Mouse (Mus musculus): ENCODE measurements at regions not wholly inside any gene's neighbourhood (a gene's known extent, or its start where the extent isn't known, plus 50 kb on each side); places are given as distances from the start of the nearest gene placed in this dataset.

DNA sequence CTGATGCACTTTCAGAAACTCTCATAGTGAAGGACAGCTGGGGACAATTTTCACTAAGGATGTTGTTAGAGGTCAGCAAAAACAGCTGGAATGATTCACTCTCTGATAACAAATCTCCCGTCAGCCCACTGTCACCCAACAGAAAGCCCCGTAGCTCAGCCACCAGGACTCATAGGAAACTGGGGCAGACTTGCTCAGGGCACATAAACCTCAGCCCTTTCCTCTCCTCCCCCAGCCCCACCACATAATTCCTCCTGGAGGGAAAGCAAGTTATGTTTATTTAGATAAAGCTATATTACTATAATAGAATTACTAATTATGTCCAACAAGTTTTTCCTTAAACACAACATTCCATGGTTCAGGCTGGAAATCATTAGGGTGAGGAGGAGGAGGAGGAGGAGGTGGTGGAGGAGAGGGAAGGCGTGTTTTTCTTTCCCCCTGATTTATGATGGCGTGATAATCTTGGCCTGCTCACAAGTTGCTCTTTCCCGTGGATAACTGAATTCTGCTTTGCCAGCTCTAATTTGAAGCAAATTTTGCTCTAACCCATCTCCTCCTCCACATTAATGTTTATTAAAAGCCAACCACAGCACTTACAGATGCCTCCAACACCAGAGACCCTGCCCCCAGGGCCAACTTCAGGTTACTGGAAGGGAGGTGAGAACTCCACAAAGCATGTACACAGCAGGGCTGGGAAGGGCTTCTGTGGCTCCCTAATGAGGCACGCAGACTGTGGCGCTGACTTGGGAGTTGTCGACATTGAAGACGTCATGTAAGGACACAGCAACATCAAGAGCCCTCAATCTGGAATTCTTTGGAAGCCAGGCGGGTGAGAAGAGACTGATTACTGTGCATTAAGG, 475.8 kb downstream of the Dhx35 start:
- Histone ChIP-seq H3K4me1 (replicated peaks; ENCODE audit: control insufficient read depth, insufficient read depth, low read length) (no peaks in the 10 kb centered on the region), H3K9ac (ENCODE audit: low read depth, low read length) (no peak overlapping the region), H3K4me3 (ENCODE audit: low read depth, low read length) (no peak overlapping the region), H3K27ac (ENCODE audit: low read depth, low read length) (no peak overlapping the region), H3K4me2 (no peak overlapping the region), H3K27me3 (replicated peaks; ENCODE audit: control insufficient read depth, insufficient read depth, low read length) (no peaks in the 10 kb centered on the region), H3K36me3 (ENCODE audit: control insufficient read depth, insufficient read depth, low read length) (no peaks in the 10 kb centered on the region), H3K9me3 (ENCODE audit: control insufficient read depth, low read length) (no peaks in the 10 kb centered on the region)
- no peak for ATAC-seq (replicated peaks; ENCODE audit: low FRiP score)
- DNase-seq (ENCODE audit: low spot score): no peak
- WGBS: 58% methylated on average over 10 of the region's 10 CpGs

DNA sequence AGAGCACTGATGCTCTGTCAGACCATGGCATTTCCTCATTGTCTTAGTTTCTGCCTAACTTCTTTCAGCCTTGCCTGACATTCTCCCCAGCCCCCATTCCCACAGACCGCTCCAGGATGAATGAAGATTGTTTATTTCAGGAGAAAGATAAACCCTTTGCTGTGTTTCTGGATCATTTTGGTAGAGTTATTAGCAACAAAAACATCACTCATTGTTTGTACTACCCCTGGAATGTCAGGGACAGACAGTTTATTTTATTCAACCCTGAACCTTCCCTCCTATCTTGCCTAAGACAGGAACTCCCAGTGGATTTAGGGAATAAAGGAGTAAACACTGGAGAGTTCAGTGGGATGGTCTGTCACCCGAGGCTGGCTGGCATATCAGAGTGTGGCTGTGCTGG, 484.3 kb downstream of the Dhx35 start:
- H3K9ac ChIP-seq (ENCODE audit: low read depth, low read length): no peak overlapping the region
- H3K4me1 ChIP-seq (replicated peaks; ENCODE audit: control insufficient read depth, insufficient read depth, low read length): no peaks in the 10 kb centered on the region
- no peaks in the 10 kb centered on the region for H3K9me3 ChIP-seq (ENCODE audit: control insufficient read depth, low read length)
- H3K27ac ChIP-seq (ENCODE audit: low read depth, low read length): no peak overlapping the region
- no peaks in the 10 kb centered on the region for H3K27me3 ChIP-seq (replicated peaks; ENCODE audit: control insufficient read depth, insufficient read depth, low read length)
- H3K4me2 ChIP-seq: no peak overlapping the region
- no peak overlapping the region for H3K4me3 ChIP-seq (ENCODE audit: low read depth, low read length)
- H3K36me3 ChIP-seq (ENCODE audit: control insufficient read depth, insufficient read depth, low read length): no peaks in the 10 kb centered on the region
- DNase-seq (ENCODE audit: low spot score) (no peak), ATAC-seq (replicated peaks; ENCODE audit: low FRiP score) (no peak)
- WGBS: 25% methylated on average over 2 of the region's 2 CpGs

DNA sequence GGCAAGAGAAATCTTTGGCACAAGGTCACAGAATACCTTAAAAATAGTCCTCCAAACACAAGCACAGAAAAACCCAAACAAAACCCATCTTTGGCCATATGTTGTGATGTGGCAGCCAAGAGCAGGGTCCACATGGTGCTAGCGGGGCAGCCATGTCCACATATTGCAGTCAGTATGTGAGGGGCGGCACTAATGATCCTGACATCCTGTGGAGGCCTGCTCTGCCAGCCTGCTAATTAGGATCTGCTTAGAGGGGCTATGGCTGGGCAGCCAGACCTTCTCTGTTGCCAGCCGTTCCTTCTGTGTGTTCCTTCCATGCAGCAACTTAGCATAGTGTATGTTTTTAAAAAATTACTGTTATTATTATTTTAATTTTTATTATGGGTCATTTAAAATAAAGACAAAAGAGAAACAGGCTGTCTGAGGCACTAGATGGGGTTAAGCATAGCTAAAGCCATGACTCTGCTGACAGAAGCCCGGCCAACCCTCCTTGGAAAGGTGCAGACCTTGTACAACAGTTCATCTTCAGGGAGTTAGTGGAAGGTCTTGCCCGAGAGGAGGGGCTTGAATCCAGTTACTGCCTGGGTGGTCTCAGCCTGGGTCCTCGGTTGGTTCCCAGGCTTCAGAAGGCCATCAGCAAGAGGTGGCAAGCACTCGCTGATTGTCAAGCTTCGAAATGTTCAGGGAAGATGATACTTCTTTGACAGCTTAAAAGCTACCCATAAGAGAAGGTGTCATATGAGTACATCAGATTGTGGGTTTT, 487.1 kb downstream of the Dhx35 start:
- WGBS: 83% methylated on average over 8 of the region's 8 CpGs
- Histone ChIP-seq H3K27ac (ENCODE audit: low read depth, low read length) (no peak overlapping the region), H3K9me3 (ENCODE audit: control insufficient read depth, low read length) (no peaks in the 10 kb centered on the region), H3K9ac (ENCODE audit: low read depth, low read length) (no peak overlapping the region), H3K4me1 (replicated peaks; ENCODE audit: control insufficient read depth, insufficient read depth, low read length) (no peaks in the 10 kb centered on the region), H3K4me3 (ENCODE audit: low read depth, low read length) (no peak overlapping the region), H3K27me3 (replicated peaks; ENCODE audit: control insufficient read depth, insufficient read depth, low read length) (no peaks in the 10 kb centered on the region), H3K36me3 (ENCODE audit: control insufficient read depth, insufficient read depth, low read length) (no peaks in the 10 kb centered on the region), H3K4me2 (no peak overlapping the region)
- DNase-seq (ENCODE audit: low spot score): no peak
- no peak for ATAC-seq (replicated peaks; ENCODE audit: low FRiP score)

DNA sequence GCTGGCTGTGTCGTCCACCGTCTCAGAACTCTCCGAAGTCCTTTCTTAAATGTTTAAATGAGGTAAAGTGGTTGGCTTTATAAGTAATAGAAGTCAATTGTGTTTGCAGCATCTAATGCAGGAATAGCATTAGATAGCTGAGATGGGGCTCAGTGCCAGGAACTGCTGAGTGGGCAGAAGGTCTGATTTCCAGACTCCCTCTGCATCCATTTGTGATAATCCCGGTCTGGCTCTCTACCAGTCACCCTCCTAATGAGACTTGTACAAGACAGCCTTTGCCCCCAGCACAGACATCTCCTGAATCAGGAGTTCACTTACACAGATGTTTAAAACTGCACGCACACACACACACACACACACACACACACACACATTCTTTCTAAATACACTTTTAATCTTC, 489.5 kb downstream of the Dhx35 start:
- Histone ChIP-seq H3K4me3 (ENCODE audit: low read depth, low read length) (no peak overlapping the region), H3K4me2 (no peak overlapping the region), H3K9me3 (ENCODE audit: control insufficient read depth, low read length) (no peaks in the 10 kb centered on the region), H3K9ac (ENCODE audit: low read depth, low read length) (no peak overlapping the region), H3K27ac (ENCODE audit: low read depth, low read length) (no peak overlapping the region), H3K27me3 (replicated peaks; ENCODE audit: control insufficient read depth, insufficient read depth, low read length) (no peaks in the 10 kb centered on the region), H3K4me1 (replicated peaks; ENCODE audit: control insufficient read depth, insufficient read depth, low read length) (no peaks in the 10 kb centered on the region), H3K36me3 (ENCODE audit: control insufficient read depth, insufficient read depth, low read length) (no peaks in the 10 kb centered on the region)
- DNase-seq (ENCODE audit: low spot score) (no peak), ATAC-seq (replicated peaks; ENCODE audit: low FRiP score) (no peak)
- 69% methylated on average over 5 of the region's 5 CpGs for WGBS

DNA sequence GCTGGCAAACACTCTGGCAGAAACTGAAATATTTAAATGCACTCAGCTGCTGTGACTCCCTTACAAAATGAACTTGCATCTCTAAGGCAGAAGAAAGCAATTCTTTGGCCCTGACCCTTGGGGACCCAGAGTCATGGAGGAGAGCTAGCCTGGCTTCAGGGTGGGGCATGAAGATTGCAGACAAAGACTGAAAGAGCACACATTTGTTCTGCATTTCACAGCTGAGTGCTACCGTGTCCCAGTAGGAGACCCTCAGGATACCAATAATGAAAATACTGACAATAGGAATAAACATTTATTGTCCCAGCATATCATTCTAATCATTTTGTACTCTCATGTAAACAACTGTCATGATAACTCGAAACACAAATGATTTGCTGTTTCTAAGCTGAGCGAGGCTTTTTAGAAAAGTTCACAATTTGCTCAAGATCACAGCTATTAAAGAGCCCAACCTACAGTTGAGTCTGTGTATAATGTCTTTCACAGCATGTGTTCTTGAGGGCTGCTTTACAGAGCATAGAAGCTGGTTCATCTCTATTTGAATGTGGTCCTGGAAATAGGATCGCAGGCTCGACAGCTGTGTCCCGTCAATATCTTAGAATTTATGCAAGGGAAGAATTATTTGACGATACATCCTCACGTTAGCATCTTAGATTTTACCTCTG, 490.1 kb downstream of the Dhx35 start:
- DNase-seq (ENCODE audit: low spot score): no peak
- H3K36me3 ChIP-seq (ENCODE audit: control insufficient read depth, insufficient read depth, low read length): no peaks in the 10 kb centered on the region
- no peak overlapping the region for H3K4me2 ChIP-seq
- no peak overlapping the region for H3K9ac ChIP-seq (ENCODE audit: low read depth, low read length)
- H3K9me3 ChIP-seq (ENCODE audit: control insufficient read depth, low read length): no peaks in the 10 kb centered on the region
- H3K27me3 ChIP-seq (replicated peaks; ENCODE audit: control insufficient read depth, insufficient read depth, low read length): no peaks in the 10 kb centered on the region
- WGBS: 81% methylated on average over 8 of the region's 8 CpGs
- no peak overlapping the region for H3K27ac ChIP-seq (ENCODE audit: low read depth, low read length)
- no peak for ATAC-seq (replicated peaks; ENCODE audit: low FRiP score)
- H3K4me3 ChIP-seq (ENCODE audit: low read depth, low read length): no peak overlapping the region
- no peaks in the 10 kb centered on the region for H3K4me1 ChIP-seq (replicated peaks; ENCODE audit: control insufficient read depth, insufficient read depth, low read length)

DNA sequence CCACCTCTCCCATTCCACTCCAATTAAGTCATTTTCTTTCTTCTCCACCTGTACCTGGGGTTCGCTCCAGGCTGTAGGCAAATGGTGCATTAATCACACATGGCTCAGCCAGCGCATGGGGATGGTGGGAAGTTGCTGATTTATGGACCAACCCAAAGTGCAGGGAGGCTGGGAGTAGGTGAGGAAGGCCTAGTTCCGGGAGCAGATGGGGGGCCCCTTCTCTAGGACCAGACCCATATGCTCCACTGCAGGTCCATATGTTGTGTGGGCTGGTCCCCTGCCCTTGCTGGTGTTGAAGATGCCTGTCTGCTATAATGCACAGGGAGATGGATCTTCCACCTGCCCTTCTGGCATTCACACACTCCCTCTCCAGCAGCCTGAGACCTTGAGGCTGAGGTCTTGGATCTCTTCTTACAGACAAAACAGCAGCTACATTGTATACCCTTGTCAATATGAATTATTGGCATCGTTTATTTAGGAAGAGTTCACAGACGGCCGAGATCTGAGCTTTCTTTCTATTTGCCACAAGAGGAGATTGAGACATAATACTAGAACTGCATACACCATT, 493.5 kb downstream of the Dhx35 start:
- H3K27me3 ChIP-seq (replicated peaks; ENCODE audit: control insufficient read depth, insufficient read depth, low read length): no peaks in the 10 kb centered on the region
- DNase-seq (ENCODE audit: low spot score) (no peak), ATAC-seq (replicated peaks; ENCODE audit: low FRiP score) (no peak)
- H3K27ac ChIP-seq (ENCODE audit: low read depth, low read length): no peak overlapping the region
- H3K4me3 ChIP-seq (ENCODE audit: low read depth, low read length): no peak overlapping the region
- H3K36me3 ChIP-seq (ENCODE audit: control insufficient read depth, insufficient read depth, low read length): no peaks in the 10 kb centered on the region
- no peaks in the 10 kb centered on the region for H3K4me1 ChIP-seq (replicated peaks; ENCODE audit: control insufficient read depth, insufficient read depth, low read length)
- no peak overlapping the region for H3K9ac ChIP-seq (ENCODE audit: low read depth, low read length)
- WGBS: 71% methylated on average over 6 of the region's 6 CpGs
- H3K4me2 ChIP-seq: no peak overlapping the region
- H3K9me3 ChIP-seq (ENCODE audit: control insufficient read depth, low read length): no peaks in the 10 kb centered on the region

DNA sequence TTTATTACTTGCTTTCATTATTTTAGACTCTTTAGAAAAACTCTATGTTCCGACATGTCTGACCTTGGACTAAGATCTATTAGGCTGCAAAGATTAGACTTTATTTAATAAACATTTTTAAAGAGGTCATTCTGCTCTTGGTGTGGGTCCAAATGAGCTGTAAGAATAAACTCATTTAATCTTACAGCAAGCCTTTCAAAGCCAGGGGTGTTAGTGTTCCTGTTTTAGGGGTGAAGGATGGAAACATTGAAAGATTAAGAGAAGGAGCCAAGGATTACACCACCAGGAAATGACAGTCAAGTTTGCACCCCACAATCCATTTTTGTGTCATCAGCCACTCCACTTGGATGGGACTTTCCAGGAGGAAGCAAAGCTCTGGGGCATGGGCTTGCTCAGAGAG, 495.5 kb downstream of the Dhx35 start:
- no peaks in the 10 kb centered on the region for H3K9me3 ChIP-seq (ENCODE audit: control insufficient read depth, low read length)
- WGBS: 59% methylated on average over 1 of the region's 1 CpGs

DNA sequence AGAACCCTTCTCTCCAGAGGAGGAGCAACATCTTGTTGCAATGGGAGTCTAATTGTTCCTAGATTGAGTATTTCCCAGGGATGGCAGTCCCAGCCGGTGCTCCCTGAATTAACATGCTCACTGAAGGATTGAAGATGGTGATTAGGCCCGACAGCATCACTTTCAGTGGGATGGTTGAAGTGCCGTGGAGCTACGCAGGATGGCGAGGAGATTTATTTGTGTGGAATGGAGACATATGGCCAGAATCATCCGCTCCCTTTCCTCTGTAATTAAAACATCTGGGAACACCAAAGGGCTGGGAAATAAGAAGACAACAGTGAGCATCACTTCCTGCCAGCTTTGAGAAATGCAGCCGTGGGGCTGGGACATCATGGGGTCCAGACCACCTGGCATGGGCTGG, 512.4 kb downstream of the Dhx35 start:
- Histone ChIP-seq H3K27me3 (replicated peaks; ENCODE audit: control insufficient read depth, insufficient read depth, low read length) (no peaks in the 10 kb centered on the region), H3K4me1 (replicated peaks; ENCODE audit: control insufficient read depth, insufficient read depth, low read length) (no peaks in the 10 kb centered on the region), H3K9ac (ENCODE audit: low read depth, low read length) (no peak overlapping the region), H3K36me3 (ENCODE audit: control insufficient read depth, insufficient read depth, low read length) (no peaks in the 10 kb centered on the region), H3K9me3 (ENCODE audit: control insufficient read depth, low read length) (no peaks in the 10 kb centered on the region), H3K4me3 (ENCODE audit: low read depth, low read length) (no peak overlapping the region), H3K4me2 (no peak overlapping the region), H3K27ac (ENCODE audit: low read depth, low read length) (no peak overlapping the region)
- WGBS: 83% methylated on average over 7 of the region's 7 CpGs
- DNase-seq (ENCODE audit: low spot score) (no peak), ATAC-seq (replicated peaks; ENCODE audit: low FRiP score) (no peak)

More for the DNA sequence above, 495.5 kb downstream of the Dhx35 start:
- Histone ChIP-seq H3K4me3 (ENCODE audit: low read depth, low read length) (no peak overlapping the region), H3K4me2 (no peak overlapping the region), H3K9ac (ENCODE audit: low read depth, low read length) (no peak overlapping the region), H3K4me1 (replicated peaks; ENCODE audit: control insufficient read depth, insufficient read depth, low read length) (no peaks in the 10 kb centered on the region), H3K27ac (ENCODE audit: low read depth, low read length) (no peak overlapping the region), H3K27me3 (replicated peaks; ENCODE audit: control insufficient read depth, insufficient read depth, low read length) (no peaks in the 10 kb centered on the region), H3K36me3 (ENCODE audit: control insufficient read depth, insufficient read depth, low read length) (no peaks in the 10 kb centered on the region)
- ATAC-seq (replicated peaks; ENCODE audit: low FRiP score) (no peak), DNase-seq (ENCODE audit: low spot score) (no peak)
